Mouse (Mus musculus) ES-Bruce4 (cell line): ENCODE measurements around the gene Syngap1. TPM values are rescaled to one million over a fixed set of nuclear protein-coding genes. Genes with fewer than 3 reads are reported as not detected.

Experiments
- H3K27ac ChIP-seq: 2 replicates; pipeline ENCODE4 v1.5.1; 2012; ENCODE audit warnings: low read length, inconsistent platforms; ENCODE audit not compliant: insufficient read depth
- H3K27me3 ChIP-seq: 2 replicates; pipeline ENCODE4 v1.6.1; 2012; ENCODE audit warnings: mild to moderate bottlenecking, low read length, inconsistent platforms; ENCODE audit not compliant: control insufficient read depth, poor library complexity, insufficient read depth, severe bottlenecking
- H3K36me3 ChIP-seq: 2 replicates; pipeline ENCODE4 v1.6.1; 2012; ENCODE audit warnings: inconsistent platforms, mild to moderate bottlenecking, low read length, moderate library complexity; ENCODE audit not compliant: control insufficient read depth, poor library complexity, insufficient read depth, severe bottlenecking
- H3K4me1 ChIP-seq: one replicate; pipeline ENCODE4 v1.8.1; 2011; ENCODE audit warnings: low read length; ENCODE audit not compliant: control insufficient read depth, insufficient read depth
- H3K4me3 ChIP-seq: 2 replicates; pipeline ENCODE4 v1.5.1; 2011; ENCODE audit warnings: low read depth, mild to moderate bottlenecking, low read length
- H3K9ac ChIP-seq: 2 replicates; pipeline ENCODE4 v1.6.1; 2012; ENCODE audit warnings: low read depth, mild to moderate bottlenecking, inconsistent platforms; ENCODE audit not compliant: poor library complexity, severe bottlenecking
- H3K9me3 ChIP-seq: replicated peaks from 2 replicates; pipeline ENCODE4 v1.6.1; 2012; ENCODE audit warnings: mild to moderate bottlenecking, low read length, inconsistent platforms; ENCODE audit not compliant: control insufficient read depth, poor library complexity, insufficient read depth, severe bottlenecking
- CTCF ChIP-seq: IDR thresholded peaks from one replicate; pipeline ENCODE4 v1.8.1; 2011; ENCODE audit warnings: low read depth, low read length
- EP300 ChIP-seq: IDR thresholded peaks from 2 replicates; pipeline ENCODE4 v1.6.1; 2011; ENCODE audit warnings: low read depth, low read length; ENCODE audit not compliant: insufficient read depth
- POLR2A ChIP-seq: IDR thresholded peaks from one replicate; pipeline ENCODE4 v1.8.1; 2011; ENCODE audit warnings: low read length; ENCODE audit not compliant: insufficient read depth
- polyA plus RNA-seq: library from polyadenylated mRNA; stranded (reverse); fragments of >200 nt; gene quantifications from 2 replicates; pipeline ENCODE4 v1.2.4, GENCODE M21; 2011; ENCODE audit warnings: low read depth; ENCODE audit not compliant: missing spikeins, insufficient read depth, insufficient read length

The Syngap1 gene
- polyA plus RNA-seq, 1 experiment = 23.5 TPM

- TF ChIP-seq EP300 = no peak
- TF ChIP-seq CTCF = peak; percentile 72
- Histone ChIP-seq H3K4me3 (no peak overlapping the region), H3K9me3 (no peaks in the 10 kb centered on the region), H3K4me1 (peaks cover 4% of the 10 kb centered on the region), H3K27ac (no peak overlapping the region), H3K36me3 (no peaks in the 10 kb centered on the region), H3K27me3 (no peaks in the 10 kb centered on the region), H3K9ac (no peak overlapping the region)
These were observed 60.8 kb downstream of the Syngap1 start for GRCm38 (mm10) chr17:27001889-27002288.

GRCm38 (mm10) chr17:27004431-27004830 is 63.4 kb downstream of the Syngap1 start:
- H3K27me3 ChIP-seq = no peaks in the 10 kb centered on the region
- no peaks in the 10 kb centered on the region for H3K36me3 ChIP-seq
- no peaks in the 10 kb centered on the region for H3K9me3 ChIP-seq
- TF ChIP-seq POLR2A (no peak), CTCF (peak; percentile 98), EP300 (0 out of 2 replicates have a peak, but pooled peaks have one; percentile 20)
- H3K4me3 ChIP-seq = no peak overlapping the region
- peaks cover 4% of the 10 kb centered on the region for H3K4me1 ChIP-seq
- no peak overlapping the region for H3K27ac ChIP-seq
- H3K9ac ChIP-seq = no peak overlapping the region

DNA sequence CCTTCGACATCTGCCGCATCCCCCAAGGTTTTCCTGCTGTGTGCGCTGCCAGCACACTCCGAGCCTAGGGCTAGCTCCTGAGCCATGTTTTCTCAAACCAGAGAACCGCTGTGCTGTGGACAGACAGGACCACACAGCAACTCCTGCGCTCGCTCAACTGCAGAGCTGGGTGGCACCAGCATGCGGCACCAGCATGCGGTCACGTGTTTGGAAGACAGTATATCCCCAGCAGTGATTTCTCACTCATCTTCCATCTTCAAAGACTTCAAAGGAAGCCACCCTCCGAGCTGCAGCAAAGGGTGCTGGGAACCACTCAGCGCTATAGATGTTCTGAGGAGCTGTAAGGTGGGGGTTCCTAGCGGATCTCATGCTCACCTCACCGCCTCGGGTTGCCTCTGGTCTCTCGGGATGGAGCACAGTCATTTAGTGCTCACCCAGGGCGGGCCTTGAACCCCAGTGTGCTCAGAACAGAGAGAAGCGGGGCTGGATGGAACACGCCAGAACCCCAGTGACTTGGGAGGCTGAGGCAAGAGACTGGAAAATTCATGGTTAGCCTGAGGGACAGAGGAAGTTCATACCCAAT is 63.9 kb downstream of the Syngap1 start:
- no peak overlapping the region for H3K27ac ChIP-seq
- peak overlapping the region; percentile 9; the same call in 1 of the 2 replicates for H3K4me3 ChIP-seq
- no peaks in the 10 kb centered on the region for H3K9me3 ChIP-seq
- peak overlapping the region; percentile 8; the same call in 1 of the 2 replicates for H3K9ac ChIP-seq
- H3K27me3 ChIP-seq = no peaks in the 10 kb centered on the region
- H3K36me3 ChIP-seq = no peaks in the 10 kb centered on the region
- H3K4me1 ChIP-seq = peaks cover 7% of the 10 kb centered on the region
- TF ChIP-seq CTCF = no peak
- no peak for TF ChIP-seq EP300
- TF ChIP-seq POLR2A = no peak

DNA sequence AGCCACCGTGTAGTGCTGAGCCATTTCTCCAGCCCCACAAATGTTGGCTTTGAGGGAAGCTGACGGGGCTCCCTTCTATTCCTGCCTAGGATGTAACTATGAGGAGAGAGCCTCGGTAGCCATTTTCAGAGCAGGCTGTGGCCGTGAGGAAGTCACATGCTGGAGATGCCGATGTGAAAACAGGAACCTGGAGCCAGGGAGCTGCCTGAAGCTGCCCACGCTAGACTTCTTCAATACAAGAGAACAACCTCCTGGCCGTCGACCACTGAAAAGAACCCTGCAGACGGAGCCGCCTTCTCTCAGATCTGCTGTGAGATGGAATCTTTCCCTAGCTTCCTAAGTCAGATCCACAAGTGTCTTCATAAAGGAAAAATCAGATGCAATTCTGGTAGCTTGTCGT is 64.6 kb downstream of the Syngap1 start:
- H3K4me1 ChIP-seq = peaks cover 9% of the 10 kb centered on the region
- H3K9me3 ChIP-seq = no peaks in the 10 kb centered on the region
- H3K4me3 ChIP-seq = no peak overlapping the region
- no peak overlapping the region for H3K27ac ChIP-seq
- H3K36me3 ChIP-seq = no peaks in the 10 kb centered on the region
- TF ChIP-seq CTCF = no peak
- no peak for TF ChIP-seq POLR2A
- no peak for TF ChIP-seq EP300
- peak overlapping the region; percentile 8; the same call in 1 of the 2 replicates for H3K9ac ChIP-seq
- no peaks in the 10 kb centered on the region for H3K27me3 ChIP-seq

DNA sequence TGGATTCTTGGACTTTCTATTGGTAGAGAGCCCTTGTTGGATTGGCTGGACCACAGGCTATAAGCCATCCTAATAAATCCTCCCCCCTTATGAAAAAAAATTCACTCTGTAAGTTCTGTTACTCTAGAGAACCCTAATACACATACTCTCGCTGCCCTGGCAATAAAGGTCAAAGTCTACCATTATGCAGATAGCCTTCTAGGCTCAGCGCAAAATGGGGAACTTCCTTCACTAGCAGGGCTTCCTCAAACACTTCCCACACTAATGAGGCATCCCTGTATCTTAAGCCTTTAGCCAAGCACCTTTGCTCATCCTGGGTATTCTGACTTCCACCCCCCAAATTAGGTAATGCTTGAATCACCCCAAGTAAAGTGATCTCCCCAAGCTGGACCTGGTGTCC is 67.2 kb downstream of the Syngap1 start:
- H3K9me3 ChIP-seq = no peaks in the 10 kb centered on the region
- H3K36me3 ChIP-seq = no peaks in the 10 kb centered on the region
- H3K9ac ChIP-seq = no peak overlapping the region
- peaks cover 9% of the 10 kb centered on the region for H3K4me1 ChIP-seq
- no peaks in the 10 kb centered on the region for H3K27me3 ChIP-seq
- TF ChIP-seq CTCF (no peak), POLR2A (no peak), EP300 (no peak)
- H3K27ac ChIP-seq = no peak overlapping the region
- H3K4me3 ChIP-seq = no peak overlapping the region

DNA sequence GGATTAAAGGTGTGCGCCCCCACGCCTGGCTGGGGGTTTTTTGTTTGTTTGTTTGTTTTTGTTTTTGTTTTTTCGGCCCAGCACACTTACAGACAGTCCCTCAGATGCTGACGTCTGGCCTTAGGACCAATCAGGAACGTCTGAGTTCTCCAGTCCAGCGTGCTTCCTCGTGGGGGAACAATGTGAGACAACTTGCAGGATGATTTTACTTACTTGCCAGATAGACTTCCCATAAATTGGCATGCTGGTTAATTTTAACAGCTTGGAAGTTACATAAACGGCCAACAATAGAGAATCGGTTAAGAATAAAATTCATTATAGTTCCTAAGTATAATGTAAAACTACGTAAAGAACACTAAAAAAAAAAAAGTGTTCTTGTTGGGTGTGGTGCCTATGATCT is 70.1 kb downstream of the Syngap1 start:
- Histone ChIP-seq H3K27ac (no peak overlapping the region), H3K4me1 (peaks cover 5% of the 10 kb centered on the region), H3K4me3 (no peak overlapping the region), H3K36me3 (no peaks in the 10 kb centered on the region), H3K27me3 (no peaks in the 10 kb centered on the region), H3K9ac (no peak overlapping the region), H3K9me3 (no peaks in the 10 kb centered on the region)
- TF ChIP-seq EP300 = no peak
- TF ChIP-seq CTCF = no peak
- no peak for TF ChIP-seq POLR2A
